Mouse (Mus musculus): ENCODE results near the gene Il21.

Gene Il21

DNA sequence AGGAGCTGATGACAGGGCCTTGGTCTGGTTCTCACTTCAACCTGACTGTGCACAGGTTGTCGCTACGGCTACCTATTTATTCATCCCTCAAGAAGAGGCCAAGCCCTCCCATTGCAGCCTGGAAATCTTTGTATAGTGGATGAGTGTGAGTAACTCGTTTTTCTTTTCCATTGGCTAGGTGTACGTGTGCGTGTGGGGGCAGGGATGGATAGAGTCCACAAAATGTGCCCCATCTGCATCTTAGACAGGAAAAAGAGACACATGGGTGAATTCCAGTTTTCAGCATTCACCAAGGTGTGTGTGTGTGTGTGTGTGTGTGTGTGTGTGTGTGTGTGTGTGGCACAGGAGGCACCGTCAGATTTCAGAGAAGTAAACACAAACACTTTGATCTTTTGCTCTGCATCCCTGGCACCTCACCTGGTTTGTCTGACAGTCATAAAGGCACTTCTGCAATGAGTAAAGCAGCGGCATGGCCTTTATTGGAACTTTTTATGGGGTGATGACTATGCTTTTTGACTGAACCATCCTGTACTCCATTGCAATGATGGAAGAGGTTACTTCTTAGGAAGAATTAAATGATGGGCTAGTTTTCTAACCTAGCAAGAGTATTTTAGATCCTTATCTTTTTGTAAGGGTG lies at the start of gene Il21:
Gene Il21, minus strand, starts transcription at position 51 of the 637 bp plus-strand sequence.
- no peak for DNase-seq (ENCODE audit: low spot score in 2 of 2)

DNA sequence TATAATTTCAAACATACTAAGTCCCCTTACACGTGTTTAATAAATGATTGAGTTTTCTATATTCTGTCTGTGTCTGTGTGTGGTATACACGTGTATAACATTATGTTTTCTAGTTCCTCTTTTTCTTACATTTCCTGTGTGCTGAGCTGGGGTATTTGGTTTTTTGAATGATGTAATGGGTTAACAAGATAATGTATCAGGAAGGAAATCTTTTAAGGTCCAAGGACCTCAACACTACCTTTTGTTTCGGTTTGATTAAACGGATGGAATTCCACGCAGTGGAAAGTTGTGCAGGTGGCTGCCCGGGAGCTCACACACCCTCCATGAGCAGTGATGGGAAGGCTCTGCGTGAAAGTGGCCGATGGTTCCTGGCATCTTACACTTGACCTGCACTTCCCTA lies 48.4 kb upstream of the Il21 start:
- DNase-seq (ENCODE audit: low spot score in 2 of 2), result no peak

DNA sequence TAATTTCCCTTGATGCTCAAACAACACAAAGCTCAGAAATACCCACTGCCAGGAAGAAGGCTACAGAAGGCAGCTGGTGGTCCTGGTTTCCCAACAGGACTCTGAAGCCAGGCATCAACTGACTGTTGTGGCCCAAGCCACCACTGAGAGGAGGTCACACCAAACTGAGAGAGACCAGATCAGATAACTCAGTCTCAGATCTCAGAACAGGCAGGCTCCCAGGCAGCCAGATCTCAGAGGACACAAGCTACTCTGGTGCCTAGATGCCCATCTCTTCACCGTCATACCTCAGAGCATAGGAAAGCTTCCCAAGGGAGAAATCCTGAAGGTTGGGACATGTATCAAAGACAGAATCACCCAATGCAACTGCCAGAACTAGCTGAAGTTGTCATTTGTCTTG lies 47.8 kb upstream of the Il21 start:
- no peak for DNase-seq (ENCODE audit: low spot score in 2 of 2)

DNA sequence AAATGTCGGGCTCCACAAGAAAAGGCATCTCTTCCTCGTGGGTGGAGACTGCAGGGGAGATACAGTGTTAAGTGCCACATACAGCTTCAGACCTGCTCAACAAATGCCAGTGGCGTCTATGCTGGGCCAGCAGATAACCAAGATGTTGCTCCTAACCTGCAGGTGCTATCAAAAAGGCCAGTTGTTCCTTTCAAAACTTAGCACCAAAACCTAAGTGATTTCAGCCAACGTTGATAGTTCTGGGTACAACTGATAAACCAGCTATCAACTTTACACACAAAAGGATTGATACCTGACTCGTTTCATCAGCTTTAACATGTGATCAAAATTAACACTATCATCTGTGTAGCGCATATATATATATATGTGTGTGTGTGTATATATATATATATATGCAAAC lies 42.2 kb upstream of the Il21 start:
- DNase-seq (ENCODE audit: low spot score in 2 of 2), result no peak

DNA sequence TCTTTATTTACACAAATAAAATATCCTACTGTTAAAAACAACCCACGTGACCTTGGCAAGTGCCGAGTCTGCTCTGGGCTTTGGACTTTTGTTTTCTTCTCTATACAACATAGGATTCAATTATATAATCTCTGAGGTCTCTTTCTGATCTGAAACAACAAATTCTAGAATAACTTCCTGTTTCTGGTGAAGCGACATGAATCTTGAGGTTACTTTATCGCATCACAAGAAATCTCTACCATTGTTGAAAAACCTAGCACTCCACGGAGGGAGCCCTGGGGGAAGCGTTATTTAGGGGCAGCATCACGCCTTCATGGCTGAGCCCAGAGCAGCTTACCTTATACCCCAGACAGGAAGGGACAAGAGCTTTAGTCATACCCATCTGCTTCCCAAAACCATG lies 40.7 kb upstream of the Il21 start:
- no peak for DNase-seq (ENCODE audit: low spot score in 2 of 2)

DNA sequence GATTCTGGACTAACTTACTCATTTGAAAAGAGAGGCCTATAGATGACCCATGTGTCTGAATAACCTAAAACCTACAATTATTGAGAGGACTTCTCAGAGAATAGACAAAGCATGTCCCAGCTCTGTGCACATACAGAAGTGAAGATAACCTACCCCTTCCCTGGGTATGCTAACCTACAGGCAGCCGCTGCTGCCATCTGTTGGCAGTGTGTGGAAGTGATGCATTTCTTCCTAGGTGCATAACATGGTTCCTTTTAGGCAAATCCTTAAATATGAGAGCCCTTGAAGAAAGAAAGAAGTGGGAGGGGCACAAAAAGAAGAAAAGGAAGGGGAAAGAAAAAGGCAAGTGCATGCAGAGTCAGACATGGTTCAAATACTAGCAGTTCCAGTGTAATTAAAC lies 38.8 kb upstream of the Il21 start:
- DNase-seq (ENCODE audit: low spot score in 2 of 2), result peak; percentile 32 to 50

DNA sequence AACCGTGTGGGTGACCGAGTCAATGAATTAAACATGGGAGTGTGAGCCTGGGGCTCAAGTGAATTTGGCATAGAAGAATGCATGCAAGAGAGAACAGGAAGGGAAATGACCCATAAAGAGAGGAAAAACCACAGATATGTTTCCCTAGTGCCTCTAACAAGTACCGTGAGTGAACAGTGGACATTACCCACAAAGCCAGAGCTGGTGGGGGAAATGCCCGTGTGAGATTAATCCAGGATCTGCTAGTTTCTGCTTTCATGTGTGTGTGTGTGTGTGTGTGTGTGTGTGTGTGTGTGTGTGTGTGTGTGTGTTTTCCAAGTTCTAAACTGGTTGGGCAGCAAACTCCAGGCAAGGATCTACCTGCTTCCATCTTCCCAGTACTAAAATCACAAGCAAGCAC lies 37.5 kb upstream of the Il21 start:
- no peak for DNase-seq (ENCODE audit: low spot score in 2 of 2)

DNA sequence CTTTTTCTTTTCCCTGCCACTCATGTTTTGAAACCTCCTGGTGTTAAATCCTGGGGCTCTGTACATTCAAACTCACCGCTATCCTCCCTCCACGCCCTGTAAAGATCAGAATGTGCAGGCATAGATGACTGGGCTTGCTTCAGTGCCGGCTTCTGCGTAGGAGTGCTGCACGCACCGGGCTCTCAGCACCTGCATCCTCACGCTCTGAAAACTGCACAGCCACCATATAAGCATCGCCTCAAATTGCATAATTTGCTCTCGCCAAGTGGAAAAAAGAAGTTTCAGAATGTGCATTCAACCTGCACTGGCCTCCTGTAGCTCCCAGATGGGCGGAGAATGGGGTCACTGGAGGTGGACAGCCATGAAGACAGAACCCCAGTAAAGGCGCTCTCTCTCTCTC lies 35.9 kb upstream of the Il21 start:
- DNase-seq (ENCODE audit: low spot score in 2 of 2), result peak; percentile 28 to 47

DNA sequence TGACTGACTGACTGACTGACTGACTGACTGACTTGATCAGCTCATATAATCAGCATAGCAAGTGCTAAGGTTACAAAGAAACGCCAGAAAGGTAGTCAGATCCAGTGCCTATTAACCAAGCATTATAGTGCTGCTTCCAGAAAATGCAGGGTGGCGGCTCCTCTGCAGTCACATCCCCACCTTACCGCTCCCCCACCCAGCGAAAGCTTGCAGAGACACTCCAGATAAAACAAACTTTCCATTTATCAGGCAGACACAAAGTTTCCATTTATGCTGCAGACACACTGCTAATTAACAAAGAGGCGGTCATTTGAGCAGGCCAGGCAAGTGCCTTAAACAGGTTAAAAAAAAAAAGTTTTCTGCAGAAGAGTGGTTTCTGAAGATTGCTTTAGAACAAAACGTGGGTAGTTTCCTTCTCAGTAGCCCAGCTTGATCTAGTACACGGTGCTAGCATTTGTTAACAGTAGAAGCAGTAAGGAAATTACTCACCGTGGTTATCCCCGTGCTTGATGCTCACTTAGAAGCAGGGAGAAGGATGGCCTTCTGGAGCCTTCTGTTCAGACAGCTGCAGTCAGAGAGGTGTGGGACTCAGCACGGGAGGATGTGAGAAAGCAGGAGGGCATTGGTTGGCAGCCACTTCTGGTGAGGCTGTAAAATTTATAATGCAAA lies 27.0 kb upstream of the Il21 start:
- peak; percentile 67 to 85 for DNase-seq (ENCODE audit: low spot score in 2 of 2)

DNA sequence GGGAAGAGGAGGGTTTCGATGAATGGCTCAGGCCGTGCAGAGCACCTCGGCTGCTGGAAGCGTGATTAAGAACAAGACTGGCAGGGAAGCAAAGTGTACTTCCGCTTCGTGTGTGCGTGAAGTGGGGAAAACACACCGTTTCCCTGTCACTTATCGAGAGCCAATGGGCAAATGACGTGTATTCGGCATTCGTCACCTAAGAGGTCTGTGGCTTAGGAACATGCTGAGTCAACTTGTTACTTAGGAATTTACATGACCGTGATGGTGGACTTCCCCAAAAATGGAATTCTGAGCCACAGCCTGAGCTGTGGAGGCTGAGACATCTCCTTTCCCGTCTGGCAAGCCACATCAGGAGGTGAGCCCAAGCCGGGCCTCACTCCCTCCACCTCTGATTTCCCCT lies 25.3 kb upstream of the Il21 start:
- DNase-seq (ENCODE audit: low spot score in 2 of 2), result no peak

DNA sequence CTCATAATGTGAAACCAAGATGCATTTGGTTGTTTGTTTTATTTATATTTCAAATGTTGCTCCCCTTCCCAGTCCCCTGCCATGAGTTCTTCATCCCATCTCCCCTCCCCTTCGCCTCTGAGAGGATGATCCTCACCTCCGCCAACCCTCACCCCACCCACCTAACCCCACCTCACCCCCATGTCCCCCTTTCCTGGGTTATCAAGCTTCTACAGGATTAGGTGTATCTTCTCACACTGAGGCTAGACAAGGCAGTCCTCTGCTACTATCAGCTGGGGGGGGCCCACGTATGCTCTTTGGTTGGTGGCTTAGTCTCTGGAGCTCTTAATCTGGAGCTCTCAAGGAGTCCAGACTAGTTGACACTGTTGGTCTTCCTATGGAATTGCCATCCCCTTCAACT lies 18.5 kb upstream of the Il21 start:
- no peak for DNase-seq (ENCODE audit: low spot score in 2 of 2)

DNA sequence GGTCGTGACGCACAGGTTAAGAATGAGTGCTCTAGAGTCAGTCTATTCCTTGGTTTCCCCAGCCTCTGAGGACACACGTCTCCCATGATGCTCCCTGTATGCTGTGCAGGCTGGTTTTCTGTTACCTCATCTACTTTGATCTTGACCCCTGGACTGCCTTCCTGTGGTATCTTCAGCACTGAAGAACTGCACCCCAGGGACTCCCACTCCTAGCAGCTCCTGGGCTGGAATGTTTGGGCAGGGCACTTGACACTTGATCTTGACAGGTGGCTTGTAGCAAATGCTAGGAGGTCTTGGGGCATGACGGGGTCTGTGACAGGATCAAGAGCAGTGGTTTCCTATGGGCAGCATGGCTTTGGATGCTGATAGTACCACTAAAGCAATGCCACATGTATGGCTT lies 2.6 kb upstream of the Il21 start:
- no peak for DNase-seq (ENCODE audit: low spot score in 2 of 2)

DNA sequence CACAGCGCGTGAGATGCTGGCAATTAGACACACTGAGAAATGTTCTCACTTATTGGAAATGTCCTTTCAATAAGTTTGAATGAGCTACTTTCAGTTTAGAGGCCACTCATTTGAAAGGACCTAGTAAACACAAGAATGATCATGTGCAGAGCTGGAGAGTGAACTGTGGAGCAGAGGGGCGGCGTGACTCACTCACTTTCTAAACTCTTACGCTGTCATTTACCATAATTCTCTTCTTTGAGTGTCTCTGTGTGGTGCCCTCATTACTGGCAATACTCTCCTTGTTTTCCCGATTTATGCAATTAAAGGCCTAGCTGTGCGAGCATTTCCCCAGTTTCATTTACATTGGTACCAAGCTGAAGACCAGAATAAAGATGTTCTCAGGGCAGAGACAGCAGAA lies 1.3 kb downstream of the Il21 start:
- DNase-seq (ENCODE audit: low spot score in 2 of 2), result no peak

DNA sequence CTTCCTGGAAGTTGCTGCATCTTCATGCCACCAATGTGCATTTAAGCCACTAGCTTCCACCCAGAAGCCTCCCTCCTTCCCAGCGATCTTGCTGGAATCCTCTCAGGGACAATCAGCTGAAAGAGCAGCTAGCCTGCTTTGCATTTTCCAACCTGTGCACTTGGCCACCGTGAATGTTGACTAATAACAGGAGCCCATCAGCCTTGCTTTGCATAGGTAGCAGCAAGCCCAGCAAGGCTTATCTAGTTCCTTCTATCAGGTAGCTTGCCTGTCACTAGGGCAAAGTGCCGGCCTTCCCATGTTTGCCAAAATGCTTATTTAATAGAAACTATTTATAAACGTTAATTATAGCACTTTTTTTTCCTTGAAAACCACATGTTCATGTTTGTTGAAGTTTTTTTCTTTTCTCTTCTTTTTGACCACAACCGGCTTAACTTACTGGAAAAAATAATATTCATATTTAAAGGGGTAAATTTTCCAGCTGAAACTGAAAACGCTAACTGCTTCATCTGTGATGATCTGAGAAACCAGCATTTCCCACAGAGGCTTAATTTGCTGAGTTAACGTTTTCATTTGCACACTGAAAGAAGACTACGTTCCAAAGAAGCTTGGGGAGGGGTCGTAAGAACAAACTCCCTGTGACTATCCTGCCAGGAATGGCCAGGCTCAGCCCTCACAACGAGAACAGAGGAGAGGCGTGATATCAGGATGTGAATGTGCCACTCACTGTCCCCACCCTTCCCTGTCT lies 3.2 kb downstream of the Il21 start:
- no peak for DNase-seq (ENCODE audit: low spot score in 2 of 2)

DNA sequence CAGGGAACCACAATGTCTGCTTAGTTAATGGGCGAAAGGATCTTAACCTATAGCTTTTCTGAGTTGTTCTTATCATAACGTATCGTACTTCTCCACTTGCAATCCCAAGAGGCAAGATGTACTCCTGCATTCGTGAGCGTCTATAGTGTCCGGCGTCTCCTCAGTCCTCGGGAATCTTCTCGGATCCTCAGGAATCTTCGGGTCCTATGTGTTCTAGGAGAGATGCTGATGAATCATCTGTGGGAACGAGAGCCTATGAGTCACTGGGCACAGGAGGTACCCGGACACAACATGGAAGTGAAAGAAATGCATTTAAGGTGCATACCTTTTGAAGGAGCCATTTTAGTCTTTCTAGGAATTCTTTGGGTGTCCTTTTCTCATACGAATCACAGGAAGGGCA lies 7.3 kb downstream of the Il21 start:
- DNase-seq (ENCODE audit: low spot score in 2 of 2), result no peak

DNA sequence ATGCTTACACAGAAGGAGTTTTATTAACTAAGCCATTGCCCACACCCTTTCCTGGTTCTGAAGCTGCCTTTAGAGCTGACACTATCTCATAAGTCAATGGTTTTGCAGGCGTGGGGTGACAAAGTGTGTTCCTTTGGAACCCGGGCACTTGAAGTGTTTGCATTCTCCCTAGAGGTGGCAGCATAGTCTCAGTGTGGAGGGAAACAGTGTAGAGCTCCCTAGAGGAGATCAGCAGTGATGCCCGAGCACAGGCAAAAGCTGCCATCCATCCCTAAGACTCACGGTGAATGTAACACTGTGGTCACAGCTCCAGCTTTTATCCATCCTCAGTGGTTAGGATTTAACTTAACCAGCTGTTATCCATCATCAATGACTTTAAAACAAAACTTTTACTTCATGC lies 13.4 kb downstream of the Il21 start:
- peak; percentile 26 to 28 for DNase-seq (ENCODE audit: low spot score in 2 of 2)

DNA sequence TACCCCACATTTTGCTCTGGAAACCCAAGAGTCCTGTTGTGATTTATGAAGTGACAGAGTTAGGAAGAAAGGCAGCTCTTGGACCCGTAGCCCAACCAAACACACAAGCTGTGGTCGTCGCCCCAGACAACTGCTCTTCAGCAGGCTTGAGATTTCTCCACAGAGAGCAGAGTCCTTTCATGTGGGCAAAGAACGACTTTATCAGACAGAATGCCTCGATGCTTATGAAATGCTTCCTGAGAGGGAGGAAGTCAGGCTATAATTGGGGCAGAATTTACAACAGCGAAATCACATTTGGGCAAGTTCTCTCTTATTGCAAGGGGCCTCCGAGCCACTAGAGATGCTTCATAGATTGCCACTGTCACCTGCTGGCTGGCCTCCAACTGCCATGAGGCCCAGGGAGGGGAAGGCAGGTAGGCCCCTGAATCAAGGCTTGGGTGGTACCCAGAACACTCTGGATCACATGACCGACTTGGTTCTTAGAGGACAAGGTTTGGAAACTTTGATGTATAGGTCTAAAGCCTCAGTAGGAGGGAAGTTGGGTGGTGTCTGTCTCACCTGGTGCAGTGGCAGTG lies 27.1 kb downstream of the Il21 start:
- DNase-seq (ENCODE audit: low spot score in 2 of 2), result no peak

DNA sequence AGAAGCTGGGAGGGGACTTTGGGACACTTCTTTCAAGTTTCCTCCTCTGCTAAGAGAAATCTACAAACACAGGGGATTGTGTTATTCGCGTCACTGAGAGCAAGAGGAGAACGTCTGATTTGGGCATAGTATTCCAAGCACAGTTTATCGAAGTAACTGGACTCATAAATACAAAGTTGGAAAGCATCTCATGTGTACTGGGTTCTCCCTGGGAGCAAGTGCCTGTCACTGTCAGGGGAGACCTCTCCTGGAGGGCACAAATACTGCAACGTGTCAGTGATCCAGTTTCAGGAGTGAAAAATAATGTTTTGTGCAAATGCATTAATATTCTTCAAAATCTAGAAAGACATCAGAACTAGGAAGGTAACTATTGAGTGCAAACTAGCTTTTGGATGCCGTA lies 27.9 kb downstream of the Il21 start:
- DNase-seq (ENCODE audit: low spot score in 2 of 2), result no peak

DNA sequence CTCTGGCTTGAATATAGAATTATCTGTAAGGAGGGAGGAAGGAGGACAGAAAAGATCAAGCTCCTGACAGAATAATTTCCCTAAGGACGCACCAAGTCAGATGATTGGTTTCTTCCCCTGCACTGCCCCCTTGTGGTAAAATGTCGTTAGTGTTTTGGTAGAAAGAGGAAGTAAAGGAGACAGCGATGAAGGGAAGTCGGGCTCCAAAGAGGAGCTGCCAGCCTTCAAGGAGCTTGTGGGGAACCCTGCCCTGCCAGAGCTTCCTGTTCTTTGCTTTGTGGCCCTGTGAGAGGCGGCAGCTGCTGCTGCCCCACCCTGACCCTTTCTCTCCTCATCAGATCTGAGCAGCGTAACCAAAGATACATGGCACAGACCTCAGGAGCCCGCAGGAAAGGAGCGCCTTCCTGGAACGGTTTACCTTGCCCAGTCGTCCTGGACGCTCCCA lies 28.4 kb downstream of the Il21 start:
- DNase-seq (ENCODE audit: low spot score in 2 of 2), result peak; percentile 56

DNA sequence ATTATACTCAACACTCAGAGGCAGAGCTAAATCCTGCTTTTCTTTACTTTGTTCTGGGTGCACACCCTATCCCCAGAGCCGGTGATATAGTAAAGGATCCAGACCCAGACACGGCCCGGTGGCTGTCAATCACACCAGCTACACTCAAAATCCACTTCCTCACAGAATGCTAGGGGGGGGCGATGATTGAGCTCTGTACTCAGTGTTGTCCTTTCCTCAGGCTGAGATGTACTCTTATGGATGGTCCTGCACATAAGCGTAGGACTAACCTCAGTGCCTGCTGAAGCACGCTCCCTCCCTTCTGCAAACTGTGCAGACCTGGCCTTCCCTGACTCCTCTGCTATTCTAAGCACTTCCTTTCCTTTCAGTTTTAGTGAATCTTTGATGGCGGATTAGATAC lies 29.6 kb downstream of the Il21 start:
- DNase-seq (ENCODE audit: low spot score in 2 of 2), result no peak

DNA sequence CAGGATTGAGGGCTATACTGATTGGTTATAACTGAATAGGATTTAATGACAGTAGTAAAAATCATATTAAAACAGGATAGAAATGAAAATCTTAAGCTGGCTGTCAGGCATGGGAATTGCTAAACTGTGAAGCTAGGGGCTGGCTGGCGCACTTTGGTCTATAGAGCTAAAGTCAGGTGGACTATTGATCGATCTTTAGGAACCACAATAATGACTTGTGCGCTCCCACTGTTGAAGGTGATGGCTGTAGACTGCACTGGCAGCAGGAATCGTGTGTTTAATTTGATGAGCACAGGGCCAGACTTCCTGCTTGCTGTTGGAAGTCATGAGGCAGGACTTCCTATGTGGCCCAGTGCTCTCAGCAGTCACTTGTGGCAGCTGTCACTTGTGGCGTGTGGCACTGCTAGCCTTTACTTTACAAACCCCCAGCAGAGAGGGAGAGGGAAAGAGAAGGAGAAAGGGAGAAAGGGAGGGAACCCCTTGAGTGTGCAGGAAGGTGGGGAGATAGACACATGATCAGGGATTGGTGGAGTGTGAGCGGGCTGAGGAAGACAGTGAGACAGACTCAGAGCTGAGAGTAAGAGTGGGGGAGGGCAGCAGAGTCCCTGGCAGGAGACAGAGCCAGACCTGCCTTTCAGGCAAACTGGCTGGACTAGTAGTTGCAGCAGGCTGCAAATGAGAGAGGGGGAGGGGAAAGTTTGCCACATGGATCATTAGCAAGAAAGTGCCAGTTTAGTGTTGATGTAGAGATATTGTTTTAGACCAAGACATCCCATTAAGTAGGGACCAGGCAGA lies 31.1 kb downstream of the Il21 start:
- DNase-seq (ENCODE audit: low spot score in 2 of 2), result no peak

DNA sequence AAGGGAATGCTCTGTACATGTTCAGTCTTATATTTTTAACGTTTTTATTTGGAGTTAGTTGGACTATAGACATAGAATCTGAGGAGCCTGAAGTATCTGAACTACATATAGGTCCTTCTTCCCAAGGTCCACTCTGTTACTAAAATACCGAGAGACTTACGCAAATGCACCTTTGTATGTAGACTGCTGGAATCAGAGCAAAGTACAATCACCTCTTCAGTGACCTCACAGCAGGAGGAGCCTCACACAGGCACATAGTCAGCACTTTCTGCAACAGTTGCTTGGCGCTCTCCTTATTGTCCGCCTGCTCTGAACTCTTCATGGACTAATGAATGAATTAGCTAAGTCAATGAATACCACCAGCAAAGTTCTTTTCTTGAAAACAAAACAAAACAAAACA lies 34.1 kb downstream of the Il21 start:
- DNase-seq (ENCODE audit: low spot score in 2 of 2), result no peak
